Mouse (Mus musculus) Patski (cell line): ENCODE measurements around the gene Txndc9. TPM values are rescaled to one million over a fixed set of nuclear protein-coding genes. Genes with fewer than 3 reads are reported as not detected.

Experiments
- ATAC-seq: fragments of 100-300 bp; one replicate; pipeline ENCODE4 v1.8.0; 2021
- CTCF ChIA-PET: fragments of 350-600 bp; sonication (Branson Sonifier 250); formaldehyde crosslinking; loops from one replicate; lab custom pipeline; 2022; ENCODE audit warnings: inconsistent platforms; lab: Charles Lee
- POLR2A ChIA-PET: fragments of 350-600 bp; sonication (Branson Sonifier 250); formaldehyde crosslinking; loops from one replicate; lab custom pipeline; 2022; ENCODE audit warnings: antibody characterized with exemption, inconsistent platforms; lab: Charles Lee
- DNase-seq: peaks from one replicate; pipeline ENCODE4 v3.0.0-alpha.2; 2011; ENCODE audit warnings: low read depth, low spot score
- H3K27me3 ChIP-seq: fragments of 371-371 bp; one replicate; pipeline ENCODE4 v1.5.1; 2021
- CTCF ChIP-seq: fragments of 100-300 bp; IDR thresholded peaks from one replicate; pipeline ENCODE4 v1.5.1; 2021
- in situ Hi-C: fragments of 300-500 bp; cut with MboI; formaldehyde crosslinking; loops from 3 replicates; pipeline ENCODE4 v1.11.1; 2018; ENCODE audit warnings: low pct_unique_long_range_greater_than_20kb, mixed read lengths
- polyA plus RNA-seq: library from polyadenylated mRNA; unstranded; gene quantifications from one replicate; pipeline ENCODE4 v1.2.3, GENCODE M21; 2021

Gene Txndc9
- polyA plus RNA-seq, 1 experiment from 2014 or later, result 86.1 TPM

DNA sequence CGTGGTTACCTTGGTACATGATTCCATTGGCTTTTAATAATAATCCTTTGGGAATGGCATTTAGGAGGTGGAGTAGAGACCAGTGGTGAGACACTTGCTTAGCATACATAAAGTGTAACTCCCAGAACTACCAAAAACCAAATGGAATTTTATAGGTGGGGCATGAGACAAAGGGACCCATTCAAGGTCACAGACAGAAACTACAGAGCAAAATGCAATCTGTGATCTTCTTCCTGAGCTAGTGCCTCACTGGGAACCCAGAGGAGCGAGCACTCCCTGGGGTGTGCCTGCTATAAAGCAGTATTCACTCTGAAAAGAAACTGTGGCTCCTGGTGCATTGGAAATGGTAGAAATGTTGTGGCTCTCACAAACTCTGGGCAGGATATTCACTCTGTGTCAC lies 48.8 kb downstream of the Txndc9 start:
- in situ Hi-C loops, result no loop called here
- DNase-seq (no peak), ATAC-seq (no peak)
- POLR2A ChIA-PET, result no interaction called here
- no peaks in the 10 kb centered on the region for H3K27me3 ChIP-seq
- TF ChIP-seq CTCF, result no peak
- CTCF ChIA-PET, result interaction anchor here (1.2 kb wide), 1 partner anchor 20 kb away, joined by 3 read pairs; no protein-coding TSS in a partner anchor

Other genes with a start within 250 kb of the Txndc9 start
- gene Tsga10, start 131.5 kb downstream of the Txndc9 start, polyA plus RNA-seq, result 4.1 TPM
- 9.7 TPM for gene Lipt1, start 126.2 kb downstream of the Txndc9 start, polyA plus RNA-seq
- gene Mitd1, start 107.5 kb downstream of the Txndc9 start, polyA plus RNA-seq, result 22.5 TPM
- gene Mrpl30, start 107.4 kb downstream of the Txndc9 start, polyA plus RNA-seq, result 138 TPM
- not detected for gene Lyg2, start 81.4 kb downstream of the Txndc9 start, polyA plus RNA-seq
- gene Lyg1, start 40.1 kb downstream of the Txndc9 start, polyA plus RNA-seq, result not detected
- 82.7 TPM for gene Eif5b, start 117 bp upstream of the Txndc9 start, polyA plus RNA-seq
- gene Rev1, start 131.9 kb upstream of the Txndc9 start, polyA plus RNA-seq, result 17.3 TPM